Mouse (Mus musculus) c-Kit-positive CD71-negative TER-119-negative erythroid progenitor cells, embryonic 14.5 days (primary cell): ENCODE results near the gene Cfl2.
"Not testable (repeated sequence)": the region's sequence is repeated elsewhere in the genome, so short reads cannot be mapped to it uniquely, and the experiment has no call there.

Experiments used
- DNase-seq: peaks from one replicate; pipeline ENCODE4 v3.0.0-alpha.2; 2013; ENCODE audit warnings: low read depth

Cfl2 gene

DNA sequence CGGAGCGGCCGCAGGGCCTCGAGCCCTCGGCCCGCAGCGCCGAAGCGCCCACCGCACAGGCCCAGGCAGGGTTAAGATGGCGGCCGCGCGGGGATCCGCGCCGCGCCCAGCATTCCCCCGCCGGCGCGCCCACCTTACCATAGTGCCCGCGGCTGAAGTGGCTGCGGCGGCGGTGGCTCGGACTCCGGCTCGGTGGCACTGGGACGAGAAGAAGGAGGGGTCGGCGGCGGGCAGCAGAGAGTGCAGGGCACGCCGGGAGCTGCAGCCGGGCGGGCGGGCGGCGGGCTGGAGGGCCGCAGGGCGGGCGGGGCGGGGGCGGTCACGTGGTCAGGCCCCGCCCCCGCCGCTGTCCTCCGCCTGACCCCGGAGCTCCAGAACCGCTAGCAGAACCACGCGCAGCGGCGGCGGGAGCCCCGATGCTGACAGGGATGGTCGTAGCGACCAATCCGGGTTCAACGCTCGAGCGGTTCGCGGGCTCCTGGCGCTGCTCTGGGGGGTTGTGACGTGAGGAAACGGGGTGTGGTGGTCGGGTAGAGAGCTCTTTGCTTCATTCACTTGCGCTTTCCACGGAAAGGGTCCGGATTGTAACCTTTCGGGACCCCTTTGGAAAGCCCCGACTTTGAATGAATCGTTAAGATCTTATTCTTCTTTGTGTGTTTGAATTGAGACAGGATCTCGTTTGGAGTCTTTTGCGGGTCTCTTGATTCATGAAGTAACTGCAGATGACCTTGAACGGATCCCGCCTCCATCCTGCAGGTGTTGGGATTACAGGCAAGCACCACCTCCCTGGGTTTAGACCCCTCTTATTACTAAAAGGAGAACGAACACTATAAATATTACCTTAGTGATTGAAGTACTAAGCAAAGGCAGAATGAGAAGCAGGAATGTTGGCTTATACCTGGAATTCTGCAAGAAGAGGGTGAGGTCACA, at the start of gene Cfl2:
Gene Cfl2, minus strand, starts transcription at position 272 of the 930 bp plus-strand sequence.
- DNase-seq: peak; percentile 56

- no peak for DNase-seq
Measured at GRCm38 (mm10) chr12:54910387-54910786, 47.7 kb upstream of the Cfl2 start.

DNA sequence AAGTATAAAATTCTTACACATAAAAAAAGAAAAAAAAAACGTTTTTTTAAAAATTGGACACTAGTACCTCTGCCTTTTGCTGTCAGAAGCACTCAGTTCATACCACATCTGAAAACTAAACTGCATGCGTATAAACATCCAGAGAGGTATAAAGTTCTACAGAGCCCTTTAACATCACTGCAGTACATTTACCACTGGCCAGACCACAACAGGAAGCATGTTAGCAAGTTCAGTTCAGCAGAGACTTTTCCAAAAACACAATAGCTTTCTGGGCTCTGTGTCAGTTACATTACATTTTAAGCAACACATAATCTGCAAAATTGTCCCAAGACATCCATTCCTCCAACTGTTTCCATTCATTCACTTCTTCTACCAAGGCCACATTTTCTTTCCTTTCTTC, 29.9 kb upstream of the Cfl2 start:
- DNase-seq: not testable (repeated sequence)

DNA sequence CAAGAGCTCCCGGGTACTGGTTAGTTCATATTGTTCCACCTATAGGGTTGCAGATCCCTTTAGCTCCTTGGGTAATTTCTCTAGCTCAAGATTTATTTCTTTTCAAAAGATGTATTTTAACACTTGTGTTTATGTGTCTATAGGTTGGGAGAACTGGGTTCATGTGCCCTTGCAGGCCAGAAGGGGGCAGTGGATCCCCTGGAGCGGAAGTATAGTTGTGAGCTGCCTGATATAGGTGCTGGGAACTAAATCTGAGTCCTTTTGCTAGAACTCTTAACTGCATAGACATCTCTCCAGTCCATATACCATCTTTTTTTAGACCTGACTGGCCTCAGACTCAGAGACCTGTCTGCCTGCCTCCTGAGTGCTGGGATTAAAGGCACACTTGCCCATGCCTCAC, 27.7 kb upstream of the Cfl2 start:
- DNase-seq: no peak

DNA sequence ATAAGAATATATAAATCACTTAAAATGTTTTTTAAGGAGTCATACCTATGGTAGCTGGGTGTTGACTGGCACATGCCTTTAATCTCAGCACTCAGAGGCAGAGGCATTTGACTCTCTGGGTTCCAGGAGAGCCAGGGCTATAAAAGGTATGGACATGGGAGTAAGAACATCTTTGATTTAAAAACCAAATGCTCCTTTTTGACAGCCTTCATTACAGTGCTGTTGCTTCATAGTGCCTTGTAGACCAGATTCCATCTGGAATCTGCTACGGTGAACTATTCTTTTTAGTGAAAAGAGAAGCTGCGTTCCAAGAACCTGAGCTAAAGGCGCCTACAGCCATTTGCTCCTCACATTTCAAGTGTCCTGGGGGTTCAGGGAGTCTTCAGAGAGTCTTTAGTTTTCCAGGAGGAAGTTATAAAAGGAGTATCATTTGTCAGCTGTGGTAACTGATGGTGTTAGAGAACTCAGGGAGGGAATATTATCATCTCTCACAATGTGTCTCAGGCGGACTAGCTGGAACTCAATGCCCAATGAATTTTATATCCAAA, 25.0 kb upstream of the Cfl2 start:
- DNase-seq: no peak

DNA sequence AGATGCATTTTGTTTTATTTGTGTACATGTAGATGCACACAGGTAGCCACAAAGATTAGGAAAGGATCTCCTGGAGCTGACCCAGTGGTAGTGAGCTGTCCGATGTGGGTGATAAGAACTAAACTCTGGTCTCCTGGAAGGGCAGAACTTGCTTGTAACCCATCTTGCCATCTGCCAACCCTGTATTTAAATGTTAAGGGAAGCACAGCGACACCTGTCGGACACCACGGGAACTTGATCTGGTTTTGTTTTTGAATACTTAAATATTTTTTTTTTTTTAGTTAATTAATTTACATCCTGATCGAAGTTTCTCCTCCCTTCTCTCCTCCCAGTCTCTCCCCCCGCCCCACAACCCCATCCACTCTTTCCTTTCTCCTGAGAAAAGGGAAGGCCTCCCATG, 17.0 kb upstream of the Cfl2 start:
- DNase-seq: peak; percentile 62

DNA sequence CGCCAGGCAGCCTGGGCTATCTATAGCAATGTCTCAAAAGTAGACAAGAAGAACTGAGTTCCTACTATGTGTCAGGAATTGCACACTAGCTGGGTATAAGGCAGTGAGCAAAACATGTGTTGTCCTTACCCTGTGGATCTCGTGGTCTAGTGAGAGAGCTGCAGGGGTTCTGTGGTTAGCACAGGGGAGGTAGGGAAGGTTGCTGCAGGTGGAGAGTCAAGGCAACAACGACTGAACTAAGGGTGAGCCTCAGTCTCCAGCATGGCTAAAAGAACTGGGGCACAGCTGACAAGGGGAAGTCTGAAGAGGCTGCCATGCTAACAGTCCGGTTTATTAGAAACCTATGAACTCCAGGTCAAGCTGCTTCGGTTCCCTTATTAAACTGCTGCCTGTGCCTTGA, 16.5 kb upstream of the Cfl2 start:
- no peak for DNase-seq

DNA sequence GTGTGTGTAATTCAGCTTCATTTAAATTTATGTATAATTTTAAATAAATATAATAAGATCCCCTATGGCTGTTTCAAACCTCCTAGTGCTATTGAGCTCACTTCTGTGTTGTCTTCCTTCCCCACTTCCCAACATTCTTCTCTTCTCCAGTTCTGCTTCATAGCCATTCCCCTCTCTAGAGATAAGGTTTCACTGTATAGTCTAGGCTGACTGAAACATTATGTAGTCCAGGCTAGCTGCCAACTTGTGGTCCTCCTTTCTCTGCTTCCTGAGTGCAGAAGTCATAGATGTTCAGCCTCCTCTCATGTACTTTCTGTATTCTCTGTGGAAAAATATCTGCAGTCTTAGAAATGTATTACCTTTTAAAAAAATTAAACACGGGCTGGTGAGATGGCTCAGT, 15.2 kb upstream of the Cfl2 start:
- DNase-seq: no peak

- DNase-seq: no peak
Measured at GRCm38 (mm10) chr12:54876879-54877278, 14.2 kb upstream of the Cfl2 start.

DNA sequence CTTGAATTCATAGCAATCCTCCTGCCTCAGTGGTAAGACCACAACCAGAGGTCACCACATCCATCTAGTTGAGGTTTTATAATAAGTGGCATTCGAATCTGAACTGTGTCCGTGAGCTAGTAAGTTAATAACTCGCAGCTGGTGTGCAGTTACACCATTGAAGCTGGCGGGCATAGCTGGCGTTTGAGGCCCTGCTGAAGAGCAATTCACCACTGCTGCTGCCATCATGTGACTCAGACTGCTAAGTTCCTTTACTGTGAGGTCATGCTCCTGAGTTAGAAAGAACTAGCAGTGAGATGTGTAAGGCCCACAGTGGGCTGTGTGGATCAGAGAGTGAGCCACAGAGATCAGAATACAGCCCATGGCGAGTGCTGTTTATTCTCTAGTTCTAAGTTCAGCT, 12.0 kb upstream of the Cfl2 start:
- DNase-seq: no peak

GRCm38 (mm10) chr12:54861991-54862605, 579 bp downstream of the Cfl2 start:
- DNase-seq: no peak

DNA sequence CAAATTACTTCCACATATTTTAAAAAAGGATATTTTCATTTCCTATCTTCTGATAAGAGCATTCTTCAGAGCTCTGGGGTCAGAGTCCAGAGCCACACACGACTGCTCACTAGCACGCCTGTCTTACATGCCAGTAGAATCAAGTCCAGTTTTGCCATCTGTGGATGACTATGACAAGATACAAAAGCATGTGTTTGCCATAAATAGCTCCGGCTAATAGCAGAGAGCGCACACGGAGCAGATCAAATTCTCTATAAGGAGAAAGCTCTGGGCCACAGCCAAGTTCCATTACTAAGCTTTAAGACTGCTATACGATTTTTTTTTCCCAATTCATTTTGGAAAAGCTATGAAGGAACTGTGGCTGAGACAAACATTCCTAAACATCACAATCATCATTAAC, 3.1 kb downstream of the Cfl2 start:
- DNase-seq: no peak

- no peak for DNase-seq
Measured at GRCm38 (mm10) chr12:54850551-54850950, 12.1 kb downstream of the Cfl2 start.

- DNase-seq: no peak
Measured at GRCm38 (mm10) chr12:54844415-54844814, 18.3 kb downstream of the Cfl2 start.

DNA sequence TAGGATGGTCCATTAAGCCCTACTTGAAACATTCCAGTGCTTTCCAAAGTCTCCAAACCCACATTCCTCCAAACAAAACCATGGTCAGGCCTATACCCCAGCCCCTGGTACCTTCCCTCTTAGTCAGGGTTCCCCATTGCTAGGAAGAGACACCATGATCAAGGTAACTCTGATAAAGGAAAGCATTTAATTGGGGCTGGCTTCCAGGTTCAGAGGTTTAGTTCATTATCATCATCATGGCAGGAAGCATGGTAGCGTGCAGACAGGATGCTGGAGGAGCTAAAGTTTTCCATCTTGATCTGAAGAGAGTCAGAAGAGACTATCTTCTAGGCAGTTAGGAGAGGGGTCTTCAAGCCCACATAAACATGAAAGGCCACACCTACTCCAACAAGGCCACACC, 21.1 kb downstream of the Cfl2 start:
- no peak for DNase-seq

GRCm38 (mm10) chr12:54839815-54840214, 22.9 kb downstream of the Cfl2 start:
- DNase-seq: no peak

- no peak for DNase-seq
Measured at GRCm38 (mm10) chr12:54838931-54839330, 23.7 kb downstream of the Cfl2 start.

DNA sequence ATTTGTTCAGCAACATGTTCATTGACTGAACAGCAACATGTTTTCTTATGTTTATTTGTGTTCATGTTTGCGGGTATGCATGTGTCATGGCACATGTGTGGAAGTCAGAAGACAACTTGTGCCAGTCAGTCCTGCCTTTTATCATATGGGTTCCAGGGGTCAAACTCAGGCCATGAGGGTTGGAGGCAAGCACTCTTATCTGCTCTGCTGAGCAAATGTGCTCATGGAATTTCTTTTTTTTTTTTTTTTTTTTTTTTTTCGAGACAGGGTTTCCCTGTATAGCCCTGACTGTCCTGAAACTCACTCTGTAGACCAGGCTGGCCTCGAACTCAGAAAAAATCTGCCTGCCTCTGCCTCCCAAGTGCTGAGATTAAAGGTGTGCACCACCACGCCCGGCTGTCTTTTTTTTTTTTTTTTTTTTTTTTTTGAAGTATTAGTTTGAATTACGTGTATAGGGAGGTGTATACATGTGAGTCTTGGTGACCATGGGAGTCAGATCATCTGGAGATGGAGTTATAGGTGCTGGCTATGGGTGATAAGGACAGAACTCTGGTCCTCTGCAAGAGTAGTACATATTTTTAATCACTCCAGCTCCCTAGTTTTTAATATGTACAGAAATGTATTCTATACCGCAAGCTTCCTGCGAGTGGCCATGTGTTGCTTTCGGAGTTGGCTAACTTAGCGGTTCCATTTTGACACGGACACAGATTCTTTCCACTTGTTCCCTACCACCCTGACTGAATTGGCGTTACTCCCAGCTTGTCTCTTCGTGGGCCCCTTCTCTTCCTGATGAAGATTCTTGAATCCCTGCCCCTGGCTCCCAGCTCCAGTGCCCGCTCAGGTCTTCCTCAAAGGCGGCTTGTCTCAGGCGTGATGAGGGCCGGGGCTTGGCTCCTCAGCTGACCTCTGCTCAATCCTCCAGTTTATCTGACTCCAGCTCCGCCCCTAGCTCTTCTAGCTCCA, 26.8 kb downstream of the Cfl2 start:
- DNase-seq: no peak

- peak; percentile 36 for DNase-seq
Measured at GRCm38 (mm10) chr12:54834925-54835447, 27.7 kb downstream of the Cfl2 start.

GRCm38 (mm10) chr12:54833856-54834399, 28.7 kb downstream of the Cfl2 start:
- DNase-seq: no peak

GRCm38 (mm10) chr12:54831927-54832326, 30.8 kb downstream of the Cfl2 start:
- DNase-seq: not testable (repeated sequence)
